Mouse (Mus musculus) neural tube, embryonic 12.5 days (tissue): ENCODE measurements at regions not wholly inside any gene's neighbourhood (a gene's known extent, or its start where the extent isn't known, plus 50 kb on each side); places are given as distances from the start of the nearest gene placed in this dataset.

Source experiments
- ATAC-seq: fragments of 200-750 bp; cut with Nextera tagmentation; 2 replicates; pipeline ENCODE4 v1.8.0; 2017; ENCODE audit warnings: low read depth, mild to moderate bottlenecking, moderate TSS enrichment, moderate library complexity; ENCODE audit not compliant: low FRiP score
- H3K27ac ChIP-seq: fragments of 300-500 bp; sonication (generic); 2 replicates; pipeline ENCODE4 v1.5.1; 2016
- H3K27me3 ChIP-seq: fragments of 300-500 bp; sonication (generic); replicated peaks from 2 replicates; pipeline ENCODE4 v1.6.1; 2016; ENCODE audit warnings: mild to moderate bottlenecking
- H3K36me3 ChIP-seq: fragments of 300-500 bp; sonication (generic); 2 replicates; pipeline ENCODE4 v1.6.1; 2016; ENCODE audit warnings: mild to moderate bottlenecking
- H3K4me1 ChIP-seq: fragments of 300-500 bp; sonication (generic); 2 replicates; pipeline ENCODE4 v1.6.1; 2016
- H3K4me2 ChIP-seq: fragments of 300-500 bp; sonication (generic); replicated peaks from 2 replicates; pipeline ENCODE4 v1.6.1; 2016; ENCODE audit warnings: mild to moderate bottlenecking
- H3K4me3 ChIP-seq: fragments of 300-500 bp; sonication (generic); 2 replicates; pipeline ENCODE4 v1.5.1; 2016
- H3K9ac ChIP-seq: fragments of 300-500 bp; sonication (generic); 2 replicates; pipeline ENCODE4 v1.6.1; 2016; ENCODE audit warnings: mild to moderate bottlenecking
- H3K9me3 ChIP-seq: fragments of 300-500 bp; sonication (generic); 2 replicates; pipeline ENCODE4 v1.6.1; 2016; ENCODE audit warnings: mild to moderate bottlenecking
- WGBS: fragments of 180-500 bp; shearing (Covaris S2); methylation state at CpG from one replicate; pipeline ENCODE4 v1.1.7; 2016; 5-methylcytosine and 5-hydroxymethylcytosine counted together

- Histone ChIP-seq H3K27me3 (no peaks in the 10 kb centered on the region), H3K9me3 (peaks cover 11% of the 10 kb centered on the region; the same call in 1 of the 2 replicates), H3K9ac (no peak overlapping the region), H3K36me3 (no peaks in the 10 kb centered on the region), H3K4me2 (no peak overlapping the region), H3K27ac (no peak overlapping the region), H3K4me1 (no peaks in the 10 kb centered on the region), H3K4me3 (no peak overlapping the region)
- no peak for ATAC-seq
- WGBS, result 96% methylated on average over 9 of the region's 9 CpGs
Measured at GRCm38 (mm10) chr7:70524744-70525143, 158.2 kb upstream of the Nr2f2 start.

- H3K27ac ChIP-seq, result no peak overlapping the region
- WGBS, result 89% methylated on average over 4 of the region's 4 CpGs
Measured at GRCm38 (mm10) chr7:70524251-70524650, 157.7 kb upstream of the Nr2f2 start.

GRCm38 (mm10) chr7:70516741-70517140 is 150.2 kb upstream of the Nr2f2 start:
- no peaks in the 10 kb centered on the region for H3K9me3 ChIP-seq
- ATAC-seq, result no peak
- no peak overlapping the region for H3K4me3 ChIP-seq
- H3K27ac ChIP-seq, result no peak overlapping the region
- no peak overlapping the region for H3K4me2 ChIP-seq
- peaks cover 10% of the 10 kb centered on the region; the same call in 1 of the 2 replicates for H3K4me1 ChIP-seq
- no peaks in the 10 kb centered on the region for H3K27me3 ChIP-seq
- no peaks in the 10 kb centered on the region for H3K36me3 ChIP-seq
- no peak overlapping the region for H3K9ac ChIP-seq
- WGBS, result 52% methylated on average over 3 of the region's 3 CpGs

More at GRCm38 (mm10) chr7:70524251-70524650, 157.7 kb upstream of the Nr2f2 start:
- H3K4me1 ChIP-seq, result no peaks in the 10 kb centered on the region
- H3K36me3 ChIP-seq, result no peaks in the 10 kb centered on the region
- no peak for ATAC-seq
- no peak overlapping the region for H3K4me2 ChIP-seq
- H3K9ac ChIP-seq, result no peak overlapping the region
- H3K27me3 ChIP-seq, result no peaks in the 10 kb centered on the region
- peaks cover 11% of the 10 kb centered on the region; the same call in 1 of the 2 replicates for H3K9me3 ChIP-seq
- H3K4me3 ChIP-seq, result no peak overlapping the region

- Histone ChIP-seq H3K9me3 (no peaks in the 10 kb centered on the region), H3K9ac (no peak overlapping the region), H3K4me1 (peaks cover 10% of the 10 kb centered on the region; the same call in 1 of the 2 replicates), H3K36me3 (no peaks in the 10 kb centered on the region), H3K4me3 (no peak overlapping the region), H3K27ac (no peak overlapping the region), H3K4me2 (no peak overlapping the region), H3K27me3 (no peaks in the 10 kb centered on the region)
- no peak for ATAC-seq
- WGBS, result 16% methylated on average over 8 of the region's 8 CpGs
Measured at GRCm38 (mm10) chr7:70515341-70515851, 148.9 kb upstream of the Nr2f2 start.

- H3K9me3 ChIP-seq, result no peaks in the 10 kb centered on the region
- no peak for ATAC-seq
- H3K4me2 ChIP-seq, result no peak overlapping the region
- 18% methylated on average over 6 of the region's 6 CpGs for WGBS
- H3K4me3 ChIP-seq, result no peak overlapping the region
- no peaks in the 10 kb centered on the region for H3K36me3 ChIP-seq
- H3K27me3 ChIP-seq, result no peaks in the 10 kb centered on the region
- no peak overlapping the region for H3K27ac ChIP-seq
- H3K9ac ChIP-seq, result no peak overlapping the region
- peaks cover 10% of the 10 kb centered on the region; the same call in 1 of the 2 replicates for H3K4me1 ChIP-seq
Measured at GRCm38 (mm10) chr7:70514666-70515065, 148.1 kb upstream of the Nr2f2 start.

- Histone ChIP-seq H3K27ac (no peak overlapping the region), H3K4me2 (no peak overlapping the region), H3K9ac (no peak overlapping the region), H3K4me3 (no peak overlapping the region), H3K27me3 (no peaks in the 10 kb centered on the region), H3K9me3 (no peaks in the 10 kb centered on the region), H3K36me3 (no peaks in the 10 kb centered on the region), H3K4me1 (peaks cover 10% of the 10 kb centered on the region; the same call in 1 of the 2 replicates)
- ATAC-seq, result no peak
- whole genome bisulfite sequencing, result 87% methylated on average over 6 of the region's 6 CpGs
Measured at GRCm38 (mm10) chr7:70512354-70512753, 145.8 kb upstream of the Nr2f2 start.

- no peak overlapping the region for H3K27ac ChIP-seq
- no peak for ATAC-seq
- no peak overlapping the region for H3K4me3 ChIP-seq
- no peaks in the 10 kb centered on the region for H3K36me3 ChIP-seq
- H3K27me3 ChIP-seq, result no peaks in the 10 kb centered on the region
- WGBS, result 15% methylated on average over 7 of the region's 7 CpGs
- H3K9me3 ChIP-seq, result no peaks in the 10 kb centered on the region
- no peak overlapping the region for H3K9ac ChIP-seq
- peaks cover 7% of the 10 kb centered on the region; the same call in 1 of the 2 replicates for H3K4me1 ChIP-seq
- H3K4me2 ChIP-seq, result no peak overlapping the region
Measured at GRCm38 (mm10) chr7:70505671-70506181, 139.2 kb upstream of the Nr2f2 start.

- no peak overlapping the region for H3K4me3 ChIP-seq
- no peak overlapping the region for H3K4me2 ChIP-seq
- no peak overlapping the region for H3K27ac ChIP-seq
- no peaks in the 10 kb centered on the region for H3K27me3 ChIP-seq
- no peaks in the 10 kb centered on the region for H3K9me3 ChIP-seq
- ATAC-seq, result no peak
- no peak overlapping the region for H3K9ac ChIP-seq
- WGBS, result 78% methylated on average over 4 of the region's 4 CpGs
- peaks cover 9% of the 10 kb centered on the region; the same call in 1 of the 2 replicates for H3K4me1 ChIP-seq
- no peaks in the 10 kb centered on the region for H3K36me3 ChIP-seq
Measured at GRCm38 (mm10) chr7:70501821-70502220, 135.3 kb upstream of the Nr2f2 start.

- Histone ChIP-seq H3K4me2 (no peak overlapping the region), H3K27ac (no peak overlapping the region), H3K9me3 (no peaks in the 10 kb centered on the region), H3K4me3 (no peak overlapping the region), H3K4me1 (0 out of 2 replicates have a peak, but pooled peaks cover 3% of the 10 kb centered on the region), H3K27me3 (no peaks in the 10 kb centered on the region), H3K9ac (no peak overlapping the region), H3K36me3 (no peaks in the 10 kb centered on the region)
- 49% methylated on average over 8 of the region's 8 CpGs for WGBS
- no peak for ATAC-seq
Measured at GRCm38 (mm10) chr7:70496541-70497154, 130.1 kb upstream of the Nr2f2 start.

- Histone ChIP-seq H3K9me3 (no peaks in the 10 kb centered on the region), H3K27ac (no peak overlapping the region), H3K36me3 (no peaks in the 10 kb centered on the region), H3K9ac (no peak overlapping the region), H3K4me2 (no peak overlapping the region), H3K4me1 (no peaks in the 10 kb centered on the region), H3K4me3 (no peak overlapping the region), H3K27me3 (no peaks in the 10 kb centered on the region)
- no peak for ATAC-seq
- WGBS, result 85% methylated on average over 2 of the region's 2 CpGs
Measured at GRCm38 (mm10) chr7:70484201-70484600, 117.7 kb upstream of the Nr2f2 start.

GRCm38 (mm10) chr7:70483536-70483935 is 117.0 kb upstream of the Nr2f2 start:
- Histone ChIP-seq H3K27ac (no peak overlapping the region), H3K4me3 (no peak overlapping the region), H3K4me1 (no peaks in the 10 kb centered on the region), H3K9ac (no peak overlapping the region), H3K4me2 (no peak overlapping the region), H3K9me3 (no peaks in the 10 kb centered on the region), H3K27me3 (no peaks in the 10 kb centered on the region), H3K36me3 (no peaks in the 10 kb centered on the region)
- no peak for ATAC-seq
- WGBS, result 91% methylated on average over 3 of the region's 3 CpGs

GRCm38 (mm10) chr7:70481880-70482279 is 115.3 kb upstream of the Nr2f2 start:
- Histone ChIP-seq H3K27me3 (no peaks in the 10 kb centered on the region), H3K36me3 (no peaks in the 10 kb centered on the region), H3K4me2 (no peak overlapping the region), H3K9me3 (no peaks in the 10 kb centered on the region), H3K4me1 (no peaks in the 10 kb centered on the region), H3K27ac (no peak overlapping the region), H3K9ac (no peak overlapping the region), H3K4me3 (no peak overlapping the region)
- ATAC-seq, result no peak
- 93% methylated on average over 10 of the region's 10 CpGs for WGBS

- Histone ChIP-seq H3K27me3 (no peaks in the 10 kb centered on the region), H3K4me1 (no peaks in the 10 kb centered on the region), H3K4me2 (no peak overlapping the region), H3K4me3 (no peak overlapping the region), H3K9ac (no peak overlapping the region), H3K9me3 (no peaks in the 10 kb centered on the region), H3K36me3 (no peaks in the 10 kb centered on the region), H3K27ac (no peak overlapping the region)
- ATAC-seq, result no peak
- whole genome bisulfite sequencing, result 79% methylated on average over 4 of the region's 4 CpGs
Measured at GRCm38 (mm10) chr7:70472786-70473185, 106.3 kb upstream of the Nr2f2 start.
